Mouse (Mus musculus) thymus, postnatal 4 days (tissue): ENCODE results near the gene Ell.
"Not testable (repeated sequence)": the region's sequence is repeated elsewhere in the genome, so short reads cannot be mapped to it uniquely, and the experiment has no call there.

ENCODE experiments used
- DNase-seq: peaks from one replicate; pipeline ENCODE4 v3.0.0; 2021

Gene Ell

GRCm38 (mm10) chr8:70570360-70570759 lies 31.1 kb downstream of the Ell start:
- DNase-seq, result no peak

GRCm38 (mm10) chr8:70570990-70571389 lies 31.7 kb downstream of the Ell start:
- DNase-seq, result no peak

GRCm38 (mm10) chr8:70574302-70574701 lies 35.0 kb downstream of the Ell start:
- no peak for DNase-seq

- DNase-seq, result no peak
These were observed 35.7 kb downstream of the Ell start for GRCm38 (mm10) chr8:70574915-70575314.

GRCm38 (mm10) chr8:70577207-70577606 lies 38.0 kb downstream of the Ell start:
- no peak for DNase-seq

GRCm38 (mm10) chr8:70583476-70584387 lies 44.5 kb downstream of the Ell start:
- no peak for DNase-seq

- no peak for DNase-seq
These were observed 45.5 kb downstream of the Ell start for GRCm38 (mm10) chr8:70584606-70585257.

GRCm38 (mm10) chr8:70585258-70585652 lies 46.0 kb downstream of the Ell start:
- peak; percentile 77 for DNase-seq

- not testable (repeated sequence) for DNase-seq
These were observed 48.7 kb downstream of the Ell start for GRCm38 (mm10) chr8:70587955-70588354.

GRCm38 (mm10) chr8:70591569-70591968 lies 52.3 kb downstream of the Ell start:
- no peak for DNase-seq

GRCm38 (mm10) chr8:70593173-70593572 lies 53.9 kb downstream of the Ell start:
- no peak for DNase-seq

- peak; percentile 91 for DNase-seq
These were observed 54.8 kb downstream of the Ell start, which contains the start of gene Isyna1 for GRCm38 (mm10) chr8:70593961-70594609. Isyna1 (plus strand) TSS chr8:70594373.

GRCm38 (mm10) chr8:70594621-70595564 lies 55.6 kb downstream of the Ell start:
- peak; percentile 68 for DNase-seq

GRCm38 (mm10) chr8:70595811-70596210 lies 56.6 kb downstream of the Ell start:
- DNase-seq, result no peak

GRCm38 (mm10) chr8:70596216-70596615 lies 57.0 kb downstream of the Ell start:
- no peak for DNase-seq

GRCm38 (mm10) chr8:70596775-70597416 lies 57.6 kb downstream of the Ell start:
- DNase-seq, result peak; percentile 69

- no peak for DNase-seq
These were observed 58.4 kb downstream of the Ell start for GRCm38 (mm10) chr8:70597417-70598272.

- DNase-seq, result no peak
These were observed 59.0 kb downstream of the Ell start for GRCm38 (mm10) chr8:70598283-70598682.

- no peak for DNase-seq
These were observed 59.5 kb downstream of the Ell start for GRCm38 (mm10) chr8:70598722-70599121.

GRCm38 (mm10) chr8:70599507-70600290 lies 60.4 kb downstream of the Ell start:
- DNase-seq, result no peak
